Mouse (Mus musculus): ENCODE measurements around the gene Defb25. TPM values are rescaled to one million over a fixed set of nuclear protein-coding genes. Genes with fewer than 3 reads are reported as not detected.
A peak's percentile ranks its signal among the peaks of the same experiment; 100 is the strongest.

Gene Defb25
- polyA plus RNA-seq, 1 experiment = not detected

DNA sequence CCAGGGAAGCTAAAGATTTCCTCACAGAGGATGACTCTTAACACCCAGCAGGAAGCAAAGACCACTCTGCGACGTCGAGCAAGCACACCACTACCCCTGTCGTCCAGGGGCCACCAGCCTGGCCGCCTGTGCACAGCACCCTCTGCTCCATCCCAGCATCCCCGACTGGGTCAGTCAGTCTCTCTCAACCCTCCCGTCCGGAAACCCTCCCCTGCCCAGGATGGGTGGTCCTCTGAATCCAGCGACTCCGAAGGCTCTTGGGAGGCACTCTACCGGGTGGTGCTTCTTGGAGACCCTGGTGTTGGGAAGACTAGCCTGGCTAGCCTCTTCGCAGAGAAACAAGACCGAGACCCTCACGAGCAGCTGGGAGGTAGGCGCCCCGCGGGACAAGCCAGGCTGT, 5.2 kb upstream of the Defb25 start:
- DNase-seq (ENCODE audit: extremely low spot score in 1 of 2, low spot score in 1 of 2) = no peak

DNA sequence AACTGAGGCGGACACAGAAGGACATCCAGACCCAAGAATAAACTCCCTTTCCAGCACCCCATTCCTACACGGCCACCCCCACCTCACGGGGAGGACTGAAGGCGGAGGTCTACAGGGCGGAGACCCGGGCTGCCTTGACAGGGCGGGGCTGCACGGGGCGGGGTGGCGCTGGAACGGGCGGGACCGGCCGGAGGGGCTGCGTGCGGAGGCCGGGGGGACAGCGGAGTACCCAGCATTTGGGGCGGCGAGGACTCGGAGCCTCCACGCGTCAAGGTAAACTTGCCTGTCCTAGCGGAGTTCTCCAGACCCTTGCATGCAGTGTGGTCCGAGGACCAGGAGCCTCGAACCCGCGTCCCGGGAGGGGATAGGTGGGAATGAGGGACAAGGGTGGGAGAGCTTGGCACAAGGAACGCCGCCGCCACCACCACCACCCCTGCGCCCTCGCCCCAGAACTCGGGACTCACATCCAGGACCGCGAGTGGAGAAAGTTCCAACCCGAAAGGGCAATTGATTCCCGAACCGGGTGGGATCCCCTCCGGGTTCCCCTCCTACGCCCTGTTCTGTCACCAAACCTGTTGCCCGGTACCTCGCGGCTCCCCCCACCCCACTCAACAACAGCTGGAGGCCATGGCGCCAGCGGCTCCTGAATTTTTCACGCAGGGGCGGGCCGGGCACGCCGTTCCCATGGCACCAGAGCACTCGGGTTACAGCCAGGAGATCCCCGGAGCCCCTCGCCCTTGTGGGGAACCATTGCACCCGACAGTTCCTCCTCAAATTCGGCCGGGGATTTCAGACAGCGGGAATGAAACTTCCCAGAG, 4.1 kb upstream of the Defb25 start, which contains the start of gene Rem1:
Gene Rem1, plus strand, starts transcription at position 178 of the 818 bp plus-strand sequence.
- DNase-seq (ENCODE audit: extremely low spot score in 1 of 2, low spot score in 1 of 2) = no peak

DNA sequence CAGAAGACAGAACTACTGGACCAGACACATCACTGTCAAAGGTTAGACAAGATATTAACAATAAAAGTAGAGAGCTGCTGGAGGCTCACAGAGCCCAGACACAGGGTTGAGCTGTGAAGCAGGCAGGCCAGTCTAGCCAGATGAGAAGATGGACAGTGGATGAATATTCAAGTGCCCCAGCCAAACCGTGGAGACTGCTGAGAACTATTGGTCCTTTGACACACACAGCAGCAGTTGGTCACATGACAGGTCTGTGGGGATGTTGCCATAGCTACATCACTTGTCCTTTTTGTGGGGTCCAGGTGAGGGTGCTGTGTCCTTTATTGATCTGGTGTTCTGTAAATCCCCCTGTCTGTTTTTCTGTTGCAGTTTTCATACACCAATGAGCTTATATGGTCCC, 2.4 kb upstream of the Defb25 start:
- no peak for DNase-seq (ENCODE audit: extremely low spot score in 1 of 2, low spot score in 1 of 2)

DNA sequence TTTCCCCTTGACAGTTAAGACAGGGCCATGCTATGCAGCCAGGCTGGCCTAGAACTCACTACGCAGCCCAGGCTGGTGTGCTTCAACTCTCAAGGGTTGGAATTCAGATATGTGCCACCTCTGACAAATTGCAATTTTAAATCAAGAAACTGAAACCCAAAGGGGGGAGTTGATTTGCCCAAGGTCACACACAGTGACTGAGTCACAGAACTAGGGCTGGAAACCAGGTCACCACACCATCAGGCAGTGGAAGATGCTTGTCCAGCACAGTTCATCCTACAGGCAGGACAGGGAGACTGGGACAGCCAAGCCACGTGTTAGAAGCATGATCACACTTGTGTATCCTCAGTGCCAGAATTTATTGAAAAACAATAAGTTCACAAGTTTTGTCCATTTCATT, 1.7 kb upstream of the Defb25 start:
- DNase-seq (ENCODE audit: extremely low spot score in 1 of 2, low spot score in 1 of 2) = no peak

DNA sequence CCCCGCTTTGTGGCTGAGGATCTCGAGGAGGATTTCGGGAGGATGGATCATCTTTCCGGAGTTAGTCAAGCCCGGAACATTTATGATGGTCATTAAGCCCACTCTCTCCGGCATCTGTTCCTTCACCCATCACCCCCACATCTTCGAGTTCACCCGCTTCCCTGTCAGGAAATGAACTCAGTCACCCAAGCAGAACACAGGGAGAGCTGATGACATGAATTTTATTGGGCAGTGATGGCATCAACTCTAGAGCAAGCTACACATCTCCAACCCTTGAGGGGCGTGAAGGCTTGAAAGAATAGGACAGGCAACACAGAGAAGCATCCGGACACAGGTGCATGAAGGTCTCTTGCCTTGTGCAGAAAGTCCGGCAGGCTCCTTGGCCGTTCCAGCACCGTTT, 702 bp downstream of the Defb25 start:
- no peak for DNase-seq (ENCODE audit: extremely low spot score in 1 of 2, low spot score in 1 of 2)

DNA sequence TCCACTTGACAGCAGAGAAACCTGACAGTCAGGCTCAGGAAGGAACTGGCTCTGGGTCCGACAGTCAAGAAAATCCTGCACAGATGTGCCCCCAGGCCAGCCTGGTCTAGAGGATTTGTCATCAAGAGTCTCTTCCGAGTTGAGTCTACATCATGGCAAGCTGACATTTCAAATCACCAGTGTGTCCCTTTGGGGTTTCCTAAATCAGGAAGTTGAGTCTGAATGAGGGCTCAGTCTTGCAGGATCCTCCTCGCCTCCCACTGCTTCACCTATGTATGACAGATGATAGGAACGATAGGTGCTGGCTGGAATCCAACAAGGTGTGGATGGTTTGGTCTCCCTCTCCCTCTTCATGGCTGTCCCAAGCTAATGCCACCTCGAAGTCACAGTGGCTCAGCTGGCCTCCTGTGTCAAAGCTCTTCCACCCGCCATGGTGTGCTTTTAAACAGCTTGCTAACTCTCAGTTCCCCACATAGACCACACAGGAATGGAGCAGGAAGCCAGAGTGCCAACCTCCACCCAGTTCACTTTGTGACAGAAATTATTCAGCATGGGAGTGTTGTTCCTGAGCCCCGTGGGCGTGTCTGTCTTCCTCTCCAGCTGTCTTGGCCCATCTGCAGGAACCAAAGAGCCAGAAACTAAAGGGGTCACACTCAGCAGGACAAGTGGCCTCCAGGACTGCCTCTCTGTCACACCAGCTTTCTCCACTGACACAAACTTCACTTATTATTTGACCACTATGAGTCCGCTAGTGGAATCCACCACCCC, 2.3 kb downstream of the Defb25 start:
- peak in 1 of 2 experiments; percentile 50 for DNase-seq (ENCODE audit: extremely low spot score in 1 of 2, low spot score in 1 of 2)

DNA sequence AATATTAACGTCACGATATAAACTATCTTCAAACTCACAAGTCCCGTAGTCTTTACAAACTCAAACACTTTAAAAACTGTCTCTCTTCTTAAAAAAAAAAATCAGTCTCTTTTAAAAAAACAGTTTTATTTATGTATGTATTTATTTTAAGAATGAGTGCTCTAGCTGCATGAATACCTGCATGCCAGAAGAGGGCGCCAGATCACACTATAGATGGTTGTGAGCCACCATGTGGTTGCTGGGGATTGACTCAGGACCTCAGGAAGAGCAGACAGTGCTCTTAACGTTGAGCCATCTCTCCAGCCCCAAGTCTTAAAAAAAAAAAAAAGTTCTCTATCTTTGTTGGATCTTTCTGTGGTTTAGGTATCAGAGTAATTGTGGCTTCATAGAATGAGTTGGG, 5.5 kb downstream of the Defb25 start:
- DNase-seq (ENCODE audit: extremely low spot score in 1 of 2, low spot score in 1 of 2) = no peak

DNA sequence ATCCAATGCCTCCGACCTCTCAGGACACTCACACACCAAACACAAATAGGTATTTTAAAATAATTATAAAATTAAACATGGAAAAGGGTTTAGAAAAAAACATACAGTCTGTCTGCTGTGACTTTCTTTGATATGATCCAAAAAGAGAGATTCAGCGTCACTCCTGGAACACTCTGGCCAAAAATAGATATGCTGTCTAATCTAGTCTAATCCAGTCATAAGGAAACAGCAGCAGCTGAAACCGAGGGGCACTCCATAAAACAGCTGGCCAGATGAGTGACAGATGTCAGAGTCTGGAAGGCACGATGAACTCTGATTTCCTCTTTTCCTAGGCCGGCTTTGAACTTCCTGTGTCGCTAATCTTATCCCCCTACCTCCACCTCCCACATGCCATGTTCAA, 6.4 kb downstream of the Defb25 start:
- DNase-seq (ENCODE audit: extremely low spot score in 1 of 2, low spot score in 1 of 2) = no peak

DNA sequence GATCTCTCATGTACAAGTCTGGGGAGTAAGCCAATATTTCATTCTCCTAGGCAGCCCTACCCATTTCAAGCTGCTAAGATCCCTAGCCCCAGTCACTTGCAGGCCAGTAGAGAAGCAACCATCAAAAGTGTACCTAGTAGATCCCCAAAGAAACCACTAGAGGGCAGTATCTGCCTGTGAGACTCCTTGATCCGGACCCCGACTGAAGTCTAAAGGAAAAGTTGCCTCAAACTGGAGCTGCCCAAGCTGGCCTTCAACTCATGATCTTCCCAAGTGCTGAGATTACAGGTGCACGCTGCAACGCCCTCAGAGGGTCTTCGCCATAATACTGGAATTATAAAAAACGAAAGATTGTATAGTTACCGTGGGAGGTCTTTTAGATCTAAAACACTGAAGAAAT, 7.3 kb downstream of the Defb25 start:
- DNase-seq (ENCODE audit: extremely low spot score in 1 of 2, low spot score in 1 of 2) = peak; percentile 21 to 86

DNA sequence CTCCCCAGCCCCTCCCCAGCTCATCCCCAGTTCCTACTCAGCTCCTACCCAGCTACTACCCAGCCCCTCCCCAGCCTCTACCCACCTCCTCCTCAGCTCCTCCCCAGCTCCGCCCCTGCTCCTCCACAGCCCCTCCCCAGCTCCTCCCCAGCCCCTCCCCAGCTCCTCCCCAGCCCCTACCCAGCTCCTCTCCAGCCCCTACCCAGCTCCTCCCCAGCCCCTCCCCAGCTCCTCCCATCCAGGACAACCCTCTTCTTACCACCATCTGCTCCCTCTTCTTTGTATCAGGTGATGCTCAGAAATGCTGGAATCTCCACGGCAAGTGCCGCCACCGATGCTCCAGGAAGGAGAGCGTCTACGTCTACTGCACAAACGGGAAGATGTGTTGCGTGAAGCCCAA, 10.7 kb downstream of the Defb25 start:
- no peak for DNase-seq (ENCODE audit: extremely low spot score in 1 of 2, low spot score in 1 of 2)

DNA sequence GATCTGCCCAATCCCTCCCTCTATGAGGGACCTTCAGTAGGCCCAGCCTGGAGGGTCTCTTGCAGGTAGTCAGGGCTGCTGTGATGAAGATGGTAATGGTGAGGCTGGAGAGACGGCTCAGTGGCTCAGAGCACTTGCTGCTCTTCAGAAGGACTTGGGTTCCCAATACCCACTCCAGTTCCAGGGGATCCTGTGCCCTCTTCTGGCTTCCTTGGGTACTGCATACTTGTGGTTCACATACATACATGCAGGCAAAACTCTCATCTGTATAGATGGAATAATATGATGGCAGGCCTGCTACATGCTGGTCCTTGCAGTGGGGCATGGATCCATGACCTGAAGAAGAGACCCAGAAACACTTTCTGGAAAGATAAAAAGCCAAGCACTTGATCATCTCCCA, 14.1 kb downstream of the Defb25 start:
- DNase-seq (ENCODE audit: extremely low spot score in 1 of 2, low spot score in 1 of 2) = no peak

DNA sequence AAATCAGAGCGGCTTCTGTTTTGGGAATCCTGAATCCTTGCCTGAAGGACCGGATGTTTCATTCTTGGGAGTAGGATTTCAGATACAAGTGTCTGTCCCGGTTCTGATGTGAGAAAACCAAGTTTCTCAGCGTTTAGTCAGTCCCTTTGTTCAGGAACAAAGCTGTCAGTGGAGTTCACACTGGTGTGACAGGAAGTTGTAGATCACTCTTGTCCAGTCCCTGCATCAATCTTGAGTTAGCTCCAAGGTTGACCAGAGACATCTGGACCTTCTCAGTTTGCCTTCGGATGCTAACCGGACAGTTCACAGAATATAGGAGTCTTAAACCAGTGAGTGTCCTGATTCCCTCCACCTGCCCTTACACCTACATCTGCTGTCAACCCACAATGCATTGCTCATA, 15.1 kb downstream of the Defb25 start:
- no peak for DNase-seq (ENCODE audit: extremely low spot score in 1 of 2, low spot score in 1 of 2)

DNA sequence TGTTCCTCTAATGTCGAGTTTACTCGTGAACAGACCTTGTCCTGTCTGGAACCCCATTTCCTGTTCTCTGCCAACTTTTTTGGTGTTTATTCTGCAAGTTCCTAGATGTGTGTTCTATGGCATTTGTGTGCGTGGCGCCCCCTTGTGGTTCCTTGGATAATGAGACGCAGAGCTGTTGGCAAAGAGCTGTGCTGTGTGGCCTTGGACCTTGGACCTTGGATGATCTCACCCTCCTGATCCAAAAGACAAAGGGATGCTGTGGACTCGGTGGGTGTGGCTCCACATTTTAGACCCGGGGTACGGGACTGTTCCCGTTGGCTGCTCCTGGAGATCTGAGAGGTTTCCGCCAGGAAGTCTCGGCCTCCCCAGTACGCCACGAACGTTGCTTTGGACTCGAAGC, 18.8 kb downstream of the Defb25 start, which contains the start of gene Defb36:
Gene Defb36, plus strand, starts transcription at position 271 of the 400 bp plus-strand sequence.
- DNase-seq (ENCODE audit: extremely low spot score in 1 of 2, low spot score in 1 of 2) = peak in 1 of 2 experiments; percentile 56

DNA sequence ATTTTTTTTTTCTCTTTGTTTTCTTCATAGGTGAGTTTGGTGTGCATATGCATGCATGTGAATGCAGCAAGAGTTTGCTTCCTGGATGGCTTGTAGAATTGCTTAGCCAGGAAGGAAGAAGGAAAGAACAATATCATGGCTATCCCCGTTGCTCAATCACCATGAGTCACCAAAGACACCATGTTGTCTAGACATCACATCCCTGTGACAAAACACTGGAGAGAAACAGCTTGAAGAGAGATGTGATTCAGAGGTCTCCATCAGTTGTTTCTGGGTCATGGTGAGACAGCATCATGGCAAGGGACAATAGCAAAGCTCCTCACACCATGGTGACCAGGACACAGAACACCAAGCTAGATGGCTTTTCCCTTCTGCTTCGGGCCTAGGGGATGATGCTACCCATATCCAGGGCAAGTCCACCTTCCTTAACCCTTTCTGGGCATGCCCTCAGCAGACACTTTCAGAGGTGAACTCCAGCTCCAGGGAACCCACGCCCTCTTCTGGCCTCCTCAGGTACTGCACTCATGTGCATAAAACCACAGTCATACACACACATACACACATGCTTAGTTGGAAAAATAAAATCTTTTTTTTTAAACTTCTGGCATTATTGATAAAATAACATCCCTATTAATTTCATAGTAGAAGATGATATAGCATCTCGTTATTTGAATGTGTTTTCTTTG, 21.4 kb downstream of the Defb25 start:
- no peak for DNase-seq (ENCODE audit: extremely low spot score in 1 of 2, low spot score in 1 of 2)

DNA sequence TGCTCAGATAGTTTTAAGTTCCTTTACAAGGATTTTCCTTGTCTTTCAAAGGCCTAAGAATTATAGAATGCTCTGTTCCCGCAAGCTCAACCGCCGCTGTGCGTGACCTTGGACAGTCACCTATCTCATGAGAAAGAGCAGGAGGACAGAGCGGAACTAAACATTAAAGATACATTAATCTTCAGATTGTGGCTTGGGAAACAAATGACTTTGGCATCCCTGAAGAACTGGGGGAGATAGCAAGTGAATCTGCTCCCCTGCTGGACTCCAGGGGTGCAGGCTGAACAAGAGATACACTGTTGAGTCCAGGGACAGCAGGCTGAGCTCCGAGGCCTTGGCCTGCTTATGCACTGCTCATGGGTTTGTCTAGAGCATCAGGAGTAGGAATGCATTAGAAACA, 22.8 kb downstream of the Defb25 start:
- DNase-seq (ENCODE audit: extremely low spot score in 1 of 2, low spot score in 1 of 2) = no peak

DNA sequence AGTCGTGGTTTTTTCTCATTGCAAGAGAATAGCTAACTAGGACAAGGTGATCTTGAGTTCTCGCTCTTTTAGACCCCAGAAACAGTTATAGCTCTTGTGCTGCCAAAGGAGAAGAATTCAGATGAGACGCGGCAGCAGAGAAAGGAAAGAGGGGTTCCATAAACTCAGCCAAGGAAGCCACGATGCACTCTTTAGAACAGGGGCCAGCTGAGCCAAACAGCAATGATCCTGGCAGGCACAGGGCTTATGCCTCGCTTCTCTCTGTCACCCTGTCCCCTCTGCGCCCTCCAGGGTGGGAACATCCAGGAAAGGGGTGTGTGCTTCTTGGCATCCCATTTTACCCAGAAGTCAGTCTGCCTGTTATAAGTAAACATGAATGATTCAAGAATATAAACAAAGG, 23.6 kb downstream of the Defb25 start, which contains the start of gene Defb45:
Gene Defb45, minus strand, starts transcription at position 101 of the 400 bp plus-strand sequence.
- no peak for DNase-seq (ENCODE audit: extremely low spot score in 1 of 2, low spot score in 1 of 2)

DNA sequence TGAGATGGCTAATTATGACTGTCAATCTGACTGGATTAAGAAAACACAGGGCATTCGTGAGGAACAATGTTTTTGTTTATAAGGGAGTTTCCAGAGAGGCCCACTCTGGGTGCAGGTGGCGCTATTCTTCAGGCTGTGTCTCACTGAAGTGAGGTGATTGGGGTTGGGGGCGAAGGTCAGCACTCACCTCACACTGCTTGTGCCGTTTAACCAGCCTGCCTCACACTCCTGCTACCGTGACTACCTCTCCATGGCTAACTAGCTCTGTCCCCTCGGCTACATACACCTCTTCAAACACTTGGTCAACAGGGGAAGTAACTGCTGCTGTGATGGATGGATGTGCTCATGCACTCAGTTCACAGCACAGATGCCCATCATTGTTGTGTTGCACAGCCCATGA, 33.8 kb downstream of the Defb25 start:
- no peak for DNase-seq (ENCODE audit: extremely low spot score in 1 of 2, low spot score in 1 of 2)

DNA sequence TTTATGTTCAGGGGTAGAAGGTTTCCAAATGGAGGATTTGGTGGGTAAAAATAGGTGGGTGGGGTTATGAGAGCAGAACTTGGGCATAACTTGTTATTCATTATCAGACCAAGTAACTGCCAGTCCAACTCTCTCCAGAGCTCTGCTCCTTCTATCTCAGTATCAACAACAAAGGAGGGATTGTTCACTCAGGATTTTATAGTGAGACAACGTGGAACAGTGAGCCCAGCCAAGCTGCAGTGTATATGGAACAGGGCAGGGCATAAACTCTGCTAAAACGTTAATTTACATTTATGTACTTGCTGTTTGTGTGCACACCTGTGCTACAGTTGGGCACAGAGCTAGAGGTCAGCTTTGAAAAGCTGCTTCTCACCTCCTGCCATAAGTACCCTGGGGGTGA, 34.4 kb downstream of the Defb25 start:
- no peak for DNase-seq (ENCODE audit: extremely low spot score in 1 of 2, low spot score in 1 of 2)

DNA sequence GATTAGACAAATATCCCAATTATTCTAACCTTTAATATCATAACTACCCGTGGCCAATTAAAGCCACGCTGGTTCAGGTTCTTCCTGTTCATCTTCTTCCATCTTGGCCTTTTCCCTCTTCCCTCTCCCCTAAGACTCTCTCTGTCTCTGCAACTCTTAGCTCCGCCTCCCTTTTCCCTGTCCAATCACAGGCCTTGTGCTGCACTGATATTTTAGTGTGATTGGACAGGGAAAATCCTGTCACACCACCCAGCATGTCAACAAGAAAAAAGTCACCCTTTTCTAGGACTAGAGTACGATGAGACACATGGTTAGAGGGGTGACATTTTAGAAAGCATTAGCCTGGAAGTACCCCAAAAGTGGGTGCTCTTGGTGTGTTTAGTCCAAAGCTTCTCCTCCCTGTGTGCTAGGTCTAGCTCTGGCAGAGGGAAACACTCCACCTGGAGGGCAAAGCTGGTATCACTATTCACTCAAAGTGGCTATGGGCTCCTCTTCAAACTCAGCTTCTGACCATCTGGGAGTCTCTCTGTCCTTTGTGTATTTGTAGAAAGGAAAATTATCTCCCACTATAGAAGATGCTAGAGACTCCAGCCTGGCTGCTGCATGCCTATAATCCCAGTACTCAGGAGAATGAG, 35.8 kb downstream of the Defb25 start:
- DNase-seq (ENCODE audit: extremely low spot score in 1 of 2, low spot score in 1 of 2) = peak in 1 of 2 experiments; percentile 30

DNA sequence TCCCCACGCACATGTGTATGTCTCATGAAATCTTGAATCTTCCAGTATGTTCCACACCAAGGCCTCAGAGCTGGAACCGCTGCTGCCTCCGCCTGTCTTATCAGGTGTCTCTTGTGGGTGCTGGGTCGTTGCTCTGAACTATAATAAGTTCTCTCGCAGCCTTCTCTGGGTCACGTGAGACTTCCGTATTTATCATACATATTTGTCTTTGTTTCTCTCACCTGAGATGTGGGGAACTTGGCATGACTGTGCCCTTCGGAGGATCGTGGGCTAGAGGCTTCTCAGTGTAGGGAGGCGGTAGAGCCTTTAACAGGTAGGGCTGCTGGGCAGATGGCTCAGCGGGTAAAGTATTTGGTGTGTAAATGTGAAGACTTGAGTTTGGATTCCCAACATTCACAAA, 42.2 kb downstream of the Defb25 start:
- DNase-seq (ENCODE audit: extremely low spot score in 1 of 2, low spot score in 1 of 2) = no peak

DNA sequence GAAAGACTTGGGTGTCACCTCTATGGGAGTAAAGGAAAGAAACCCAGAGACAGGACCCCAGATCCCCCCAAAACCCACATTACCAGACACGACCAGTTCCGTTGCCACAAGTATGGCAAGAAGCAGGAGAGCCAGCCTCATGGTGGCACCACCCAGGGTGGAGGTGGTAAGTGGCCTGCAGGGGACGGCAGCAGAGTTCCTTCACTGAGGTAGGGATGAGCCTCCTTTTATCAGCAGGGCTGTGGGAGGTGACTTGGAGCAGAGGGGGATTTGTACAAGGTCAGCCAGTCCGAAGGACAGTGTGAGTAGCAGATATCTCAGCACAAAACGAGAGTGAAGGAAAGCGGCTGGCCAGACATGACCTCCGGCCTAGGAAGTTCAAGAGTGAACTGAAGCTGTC, 42.7 kb downstream of the Defb25 start, which contains the start of gene Defb19:
Gene Defb19, minus strand, starts transcription at position 206 of the 400 bp plus-strand sequence.
- DNase-seq (ENCODE audit: extremely low spot score in 1 of 2, low spot score in 1 of 2) = no peak

Measured in frontal cortex, adult 2 months (tissue).